Mouse (Mus musculus): Measurements from ENCODE around the gene Inhbb. TPM values are rescaled to one million over a fixed set of nuclear protein-coding genes. Genes with fewer than 3 reads are reported as not detected.

Inhbb gene
- polyA plus RNA-seq (2014; fragmentation: Nextera tagmentation; extraction: Ambion mirVana) = 0.63 and 0.81 TPM in 2 replicates

- Histone ChIP-seq H3K9ac (ENCODE audit: low read length) (peak within 1 kb of the TSS; percentile 64), H3K36me3 (ENCODE audit: control insufficient read depth, insufficient read depth, low read length) (no peaks in the 10 kb centered on the region), H3K4me2 (ENCODE audit: low read depth, low read length, severe bottlenecking) (peak within 1 kb of the TSS; percentile 96), H3K27ac (ENCODE audit: low read depth, low read length) (no peak within 1 kb of the TSS), H3K27me3 (ENCODE audit: control insufficient read depth, insufficient read depth, low read length) (peaks cover 60% of the 10 kb centered on the region), H3K9me3 (ENCODE audit: control insufficient read depth, low read length) (no peaks in the 10 kb centered on the region), H3K4me1 (replicated peaks; ENCODE audit: control insufficient read depth, insufficient read depth, low read length) (peaks cover 9% of the 10 kb centered on the region; the same call in 1 of the 2 replicates), H3K4me3 (ENCODE audit: low read depth, low read length) (peak within 1 kb of the TSS; percentile 54)
- peak; percentile 77 for DNase-seq (ENCODE audit: low spot score)
- ATAC-seq (replicated peaks; ENCODE audit: low FRiP score) = peak; percentile 46
- WGBS = under 1% methylated on average over 66 of the region's 92 CpGs
Observed at GRCm38 (mm10) chr1:119421576-119422421, at the start of gene Inhbb. Inhbb (minus strand) TSS chr1:119422248.

- H3K27me3 ChIP-seq (ENCODE audit: control insufficient read depth, insufficient read depth, low read length) = no peaks in the 10 kb centered on the region
- H3K36me3 ChIP-seq (ENCODE audit: control insufficient read depth, insufficient read depth, low read length) = no peaks in the 10 kb centered on the region
- DNase-seq (ENCODE audit: low spot score) = peak; percentile 68
- H3K9me3 ChIP-seq (ENCODE audit: control insufficient read depth, low read length) = no peaks in the 10 kb centered on the region
- no peak overlapping the region for H3K4me3 ChIP-seq (ENCODE audit: low read depth, low read length)
- ATAC-seq (replicated peaks; ENCODE audit: low FRiP score) = no peak
- H3K4me2 ChIP-seq (ENCODE audit: low read depth, low read length, severe bottlenecking) = no peak overlapping the region
- no peaks in the 10 kb centered on the region for H3K4me1 ChIP-seq (replicated peaks; ENCODE audit: control insufficient read depth, insufficient read depth, low read length)
- no peak overlapping the region for H3K9ac ChIP-seq (ENCODE audit: low read length)
- 51% methylated on average over 2 of the region's 2 CpGs for WGBS
- H3K27ac ChIP-seq (ENCODE audit: low read depth, low read length) = no peak overlapping the region
Observed at GRCm38 (mm10) chr1:119463386-119463785, 41.3 kb upstream of the Inhbb start.

- Histone ChIP-seq H3K27ac (ENCODE audit: low read depth, low read length) (no peak overlapping the region), H3K4me2 (ENCODE audit: low read depth, low read length, severe bottlenecking) (no peak overlapping the region), H3K4me1 (replicated peaks; ENCODE audit: control insufficient read depth, insufficient read depth, low read length) (no peaks in the 10 kb centered on the region), H3K4me3 (ENCODE audit: low read depth, low read length) (no peak overlapping the region), H3K36me3 (ENCODE audit: control insufficient read depth, insufficient read depth, low read length) (no peaks in the 10 kb centered on the region), H3K9me3 (ENCODE audit: control insufficient read depth, low read length) (no peaks in the 10 kb centered on the region), H3K27me3 (ENCODE audit: control insufficient read depth, insufficient read depth, low read length) (no peaks in the 10 kb centered on the region), H3K9ac (ENCODE audit: low read length) (no peak overlapping the region)
- ATAC-seq (replicated peaks; ENCODE audit: low FRiP score) (no peak), DNase-seq (ENCODE audit: low spot score) (no peak)
- WGBS = 83% methylated on average over 2 of the region's 2 CpGs
Observed at GRCm38 (mm10) chr1:119460062-119460461, 38.0 kb upstream of the Inhbb start.

- no peaks in the 10 kb centered on the region for H3K4me1 ChIP-seq (replicated peaks; ENCODE audit: control insufficient read depth, insufficient read depth, low read length)
- no peaks in the 10 kb centered on the region for H3K36me3 ChIP-seq (ENCODE audit: control insufficient read depth, insufficient read depth, low read length)
- H3K27me3 ChIP-seq (ENCODE audit: control insufficient read depth, insufficient read depth, low read length) = no peaks in the 10 kb centered on the region
- DNase-seq (ENCODE audit: low spot score) (peak; percentile 69), ATAC-seq (replicated peaks; ENCODE audit: low FRiP score) (0 out of 2 replicates have a peak, but pooled peaks have one; percentile 45)
- no peak overlapping the region for H3K4me3 ChIP-seq (ENCODE audit: low read depth, low read length)
- no peak overlapping the region for H3K27ac ChIP-seq (ENCODE audit: low read depth, low read length)
- H3K9me3 ChIP-seq (ENCODE audit: control insufficient read depth, low read length) = no peaks in the 10 kb centered on the region
- H3K4me2 ChIP-seq (ENCODE audit: low read depth, low read length, severe bottlenecking) = no peak overlapping the region
- 27% methylated on average over 10 of the region's 10 CpGs for WGBS
- no peak overlapping the region for H3K9ac ChIP-seq (ENCODE audit: low read length)
Observed at GRCm38 (mm10) chr1:119457993-119458605, 36.1 kb upstream of the Inhbb start.

GRCm38 (mm10) chr1:119457528-119457855 is 35.4 kb upstream of the Inhbb start:
- no peak; the same call in 1 of the 2 replicates for ATAC-seq (replicated peaks; ENCODE audit: low FRiP score)
- Histone ChIP-seq H3K4me1 (replicated peaks; ENCODE audit: control insufficient read depth, insufficient read depth, low read length) (no peaks in the 10 kb centered on the region), H3K9me3 (ENCODE audit: control insufficient read depth, low read length) (no peaks in the 10 kb centered on the region), H3K9ac (ENCODE audit: low read length) (no peak overlapping the region), H3K4me3 (ENCODE audit: low read depth, low read length) (no peak overlapping the region), H3K27me3 (ENCODE audit: control insufficient read depth, insufficient read depth, low read length) (no peaks in the 10 kb centered on the region), H3K4me2 (ENCODE audit: low read depth, low read length, severe bottlenecking) (no peak overlapping the region), H3K27ac (ENCODE audit: low read depth, low read length) (no peak overlapping the region), H3K36me3 (ENCODE audit: control insufficient read depth, insufficient read depth, low read length) (no peaks in the 10 kb centered on the region)
- 73% methylated on average over 5 of the region's 5 CpGs for WGBS
- DNase-seq (ENCODE audit: low spot score) = no peak

GRCm38 (mm10) chr1:119456671-119457527 is 34.9 kb upstream of the Inhbb start:
- WGBS = 63% methylated on average over 19 of the region's 19 CpGs
- DNase-seq (ENCODE audit: low spot score) = no peak
- ATAC-seq (replicated peaks; ENCODE audit: low FRiP score) = no peak
- H3K27ac ChIP-seq (ENCODE audit: low read depth, low read length) = no peak overlapping the region
- H3K4me2 ChIP-seq (ENCODE audit: low read depth, low read length, severe bottlenecking) = no peak overlapping the region
- no peaks in the 10 kb centered on the region for H3K9me3 ChIP-seq (ENCODE audit: control insufficient read depth, low read length)
- H3K27me3 ChIP-seq (ENCODE audit: control insufficient read depth, insufficient read depth, low read length) = no peaks in the 10 kb centered on the region
- H3K4me3 ChIP-seq (ENCODE audit: low read depth, low read length) = no peak overlapping the region
- H3K9ac ChIP-seq (ENCODE audit: low read length) = no peak overlapping the region
- H3K4me1 ChIP-seq (replicated peaks; ENCODE audit: control insufficient read depth, insufficient read depth, low read length) = no peaks in the 10 kb centered on the region
- no peaks in the 10 kb centered on the region for H3K36me3 ChIP-seq (ENCODE audit: control insufficient read depth, insufficient read depth, low read length)

GRCm38 (mm10) chr1:119453731-119454130 is 31.7 kb upstream of the Inhbb start:
- DNase-seq (ENCODE audit: low spot score) (no peak), ATAC-seq (replicated peaks; ENCODE audit: low FRiP score) (no peak)
- Histone ChIP-seq H3K9me3 (ENCODE audit: control insufficient read depth, low read length) (no peaks in the 10 kb centered on the region), H3K4me2 (ENCODE audit: low read depth, low read length, severe bottlenecking) (no peak overlapping the region), H3K4me1 (replicated peaks; ENCODE audit: control insufficient read depth, insufficient read depth, low read length) (no peaks in the 10 kb centered on the region), H3K9ac (ENCODE audit: low read length) (no peak overlapping the region), H3K36me3 (ENCODE audit: control insufficient read depth, insufficient read depth, low read length) (no peaks in the 10 kb centered on the region), H3K27me3 (ENCODE audit: control insufficient read depth, insufficient read depth, low read length) (no peaks in the 10 kb centered on the region), H3K4me3 (ENCODE audit: low read depth, low read length) (no peak overlapping the region), H3K27ac (ENCODE audit: low read depth, low read length) (no peak overlapping the region)
- 64% methylated on average over 4 of the region's 4 CpGs for WGBS

GRCm38 (mm10) chr1:119451417-119451816 is 29.4 kb upstream of the Inhbb start:
- Histone ChIP-seq H3K27ac (ENCODE audit: low read depth, low read length) (no peak overlapping the region), H3K9ac (ENCODE audit: low read length) (no peak overlapping the region), H3K4me3 (ENCODE audit: low read depth, low read length) (no peak overlapping the region), H3K4me1 (replicated peaks; ENCODE audit: control insufficient read depth, insufficient read depth, low read length) (no peaks in the 10 kb centered on the region), H3K4me2 (ENCODE audit: low read depth, low read length, severe bottlenecking) (no peak overlapping the region), H3K9me3 (ENCODE audit: control insufficient read depth, low read length) (no peaks in the 10 kb centered on the region), H3K27me3 (ENCODE audit: control insufficient read depth, insufficient read depth, low read length) (no peaks in the 10 kb centered on the region), H3K36me3 (ENCODE audit: control insufficient read depth, insufficient read depth, low read length) (no peaks in the 10 kb centered on the region)
- no peak for DNase-seq (ENCODE audit: low spot score)
- WGBS = 76% methylated on average over 10 of the region's 10 CpGs
- no peak for ATAC-seq (replicated peaks; ENCODE audit: low FRiP score)
